Mouse (Mus musculus): ENCODE measurements around the gene 4933405L10Rik. TPM values are rescaled to one million over a fixed set of nuclear protein-coding genes. Genes with fewer than 3 reads are reported as not detected.
A peak's percentile ranks its signal among the peaks of the same experiment; 100 is the strongest.

The 4933405L10Rik gene
- polyA plus RNA-seq, 1 experiment from 2014 or later, result not detected

GRCm38 (mm10) chr8:105702001-105702401 is 5.5 kb upstream of the 4933405L10Rik start:
- no peak for ATAC-seq (ENCODE audit: extremely low read depth, insufficient number of reproducible peaks, low FRiP score, low TSS enrichment)
- 45% methylated on average over 18 of the region's 18 CpGs for WGBS
- H3K9ac ChIP-seq, result peak overlapping the region; percentile 85
- peak overlapping the region; percentile 44; the same call in 1 of the 2 replicates for H3K27ac ChIP-seq (replicated peaks)
- H3K36me3 ChIP-seq, result peaks cover 42% of the 10 kb centered on the region
- H3K27me3 ChIP-seq (replicated peaks), result no peaks in the 10 kb centered on the region
- peak overlapping the region; percentile 84 for H3K4me3 ChIP-seq
- peak overlapping the region; percentile 97 for H3K4me2 ChIP-seq
- no peaks in the 10 kb centered on the region for H3K9me3 ChIP-seq
- H3K4me1 ChIP-seq, result peaks cover 27% of the 10 kb centered on the region

GRCm38 (mm10) chr8:105702731-105703415 is 4.6 kb upstream of the 4933405L10Rik start:
- 90% methylated on average over 24 of the region's 24 CpGs for WGBS
- no peak overlapping the region for H3K9ac ChIP-seq

GRCm38 (mm10) chr8:105704146-105704812 is 3.2 kb upstream of the 4933405L10Rik start:
- 90% methylated on average over 34 of the region's 34 CpGs for WGBS
- peaks cover 20% of the 10 kb centered on the region for H3K36me3 ChIP-seq
- H3K4me3 ChIP-seq, result no peak overlapping the region
- no peak overlapping the region for H3K4me2 ChIP-seq
- no peaks in the 10 kb centered on the region for H3K9me3 ChIP-seq
- no peak overlapping the region for H3K27ac ChIP-seq (replicated peaks)
- H3K9ac ChIP-seq, result no peak overlapping the region
- no peak for ATAC-seq (ENCODE audit: extremely low read depth, insufficient number of reproducible peaks, low FRiP score, low TSS enrichment)
- H3K27me3 ChIP-seq (replicated peaks), result no peaks in the 10 kb centered on the region
- peaks cover 34% of the 10 kb centered on the region for H3K4me1 ChIP-seq

More at GRCm38 (mm10) chr8:105702731-105703415, 4.6 kb upstream of the 4933405L10Rik start:
- Histone ChIP-seq H3K36me3 (peaks cover 33% of the 10 kb centered on the region), H3K4me2 (no peak overlapping the region), H3K4me1 (peaks cover 34% of the 10 kb centered on the region), H3K27me3 (replicated peaks) (no peaks in the 10 kb centered on the region), H3K4me3 (no peak overlapping the region), H3K27ac (replicated peaks) (no peak overlapping the region), H3K9me3 (no peaks in the 10 kb centered on the region)
- no peak for ATAC-seq (ENCODE audit: extremely low read depth, insufficient number of reproducible peaks, low FRiP score, low TSS enrichment)

- Histone ChIP-seq H3K9me3 (no peaks in the 10 kb centered on the region), H3K27ac (replicated peaks) (no peak overlapping the region), H3K4me1 (peaks cover 28% of the 10 kb centered on the region), H3K4me3 (no peak overlapping the region), H3K36me3 (peaks cover 18% of the 10 kb centered on the region), H3K9ac (no peak overlapping the region), H3K4me2 (no peak overlapping the region), H3K27me3 (replicated peaks) (no peaks in the 10 kb centered on the region)
- no peak for ATAC-seq (ENCODE audit: extremely low read depth, insufficient number of reproducible peaks, low FRiP score, low TSS enrichment)
- WGBS, result 85% methylated on average over 6 of the region's 6 CpGs
Measured at GRCm38 (mm10) chr8:105704955-105705354, 2.5 kb upstream of the 4933405L10Rik start.

- H3K9ac ChIP-seq, result peak overlapping the region; percentile 88; the same call in 1 of the 2 replicates
- H3K4me2 ChIP-seq, result peak overlapping the region; percentile 99
- H3K9me3 ChIP-seq, result no peaks in the 10 kb centered on the region
- WGBS, result 82% methylated on average over 12 of the region's 12 CpGs
- H3K27me3 ChIP-seq (replicated peaks), result no peaks in the 10 kb centered on the region
- no peak overlapping the region for H3K4me3 ChIP-seq
- H3K36me3 ChIP-seq, result peaks cover 18% of the 10 kb centered on the region
- ATAC-seq (ENCODE audit: extremely low read depth, insufficient number of reproducible peaks, low FRiP score, low TSS enrichment), result no peak
- H3K4me1 ChIP-seq, result peaks cover 24% of the 10 kb centered on the region
- H3K27ac ChIP-seq (replicated peaks), result no peak overlapping the region
Measured at GRCm38 (mm10) chr8:105706426-105706825, 1.0 kb upstream of the 4933405L10Rik start.

GRCm38 (mm10) chr8:105708675-105709074 is 1.2 kb downstream of the 4933405L10Rik start:
- Histone ChIP-seq H3K27me3 (replicated peaks) (no peaks in the 10 kb centered on the region), H3K27ac (replicated peaks) (no peak overlapping the region), H3K4me3 (no peak overlapping the region), H3K4me2 (no peak overlapping the region), H3K9me3 (no peaks in the 10 kb centered on the region), H3K4me1 (peaks cover 12% of the 10 kb centered on the region), H3K9ac (no peak overlapping the region), H3K36me3 (peaks cover 7% of the 10 kb centered on the region; the same call in 1 of the 2 replicates)
- ATAC-seq (ENCODE audit: extremely low read depth, insufficient number of reproducible peaks, low FRiP score, low TSS enrichment), result no peak
- 87% methylated on average over 8 of the region's 8 CpGs for WGBS

GRCm38 (mm10) chr8:105709317-105709716 is 1.9 kb downstream of the 4933405L10Rik start:
- H3K9ac ChIP-seq, result no peak overlapping the region
- ATAC-seq (ENCODE audit: extremely low read depth, insufficient number of reproducible peaks, low FRiP score, low TSS enrichment), result no peak
- WGBS, result 68% methylated on average over 14 of the region's 14 CpGs

GRCm38 (mm10) chr8:105712286-105712685 is 4.8 kb downstream of the 4933405L10Rik start:
- H3K36me3 ChIP-seq, result peaks cover 10% of the 10 kb centered on the region
- H3K4me2 ChIP-seq, result no peak overlapping the region
- H3K9me3 ChIP-seq, result no peaks in the 10 kb centered on the region
- WGBS, result 84% methylated on average over 3 of the region's 3 CpGs
- no peak overlapping the region for H3K27ac ChIP-seq (replicated peaks)
- H3K27me3 ChIP-seq (replicated peaks), result no peaks in the 10 kb centered on the region
- H3K4me3 ChIP-seq, result no peak overlapping the region
- H3K4me1 ChIP-seq, result peaks cover 4% of the 10 kb centered on the region
- ATAC-seq (ENCODE audit: extremely low read depth, insufficient number of reproducible peaks, low FRiP score, low TSS enrichment), result no peak
- H3K9ac ChIP-seq, result no peak overlapping the region

More at GRCm38 (mm10) chr8:105709317-105709716, 1.9 kb downstream of the 4933405L10Rik start:
- Histone ChIP-seq H3K27me3 (replicated peaks) (no peaks in the 10 kb centered on the region), H3K4me1 (peaks cover 12% of the 10 kb centered on the region), H3K9me3 (no peaks in the 10 kb centered on the region), H3K4me3 (no peak overlapping the region), H3K36me3 (peaks cover under 1% of the 10 kb centered on the region; the same call in 1 of the 2 replicates), H3K27ac (replicated peaks) (no peak overlapping the region), H3K4me2 (no peak overlapping the region)

GRCm38 (mm10) chr8:105714139-105714538 is 6.7 kb downstream of the 4933405L10Rik start:
- WGBS, result 6% methylated on average over 3 of the region's 3 CpGs
- Histone ChIP-seq H3K36me3 (peaks cover 11% of the 10 kb centered on the region), H3K9ac (no peak overlapping the region), H3K4me2 (no peak overlapping the region), H3K4me1 (no peaks in the 10 kb centered on the region), H3K9me3 (no peaks in the 10 kb centered on the region), H3K27me3 (replicated peaks) (no peaks in the 10 kb centered on the region), H3K27ac (replicated peaks) (no peak overlapping the region), H3K4me3 (no peak overlapping the region)
- peak; percentile 43; the same call in 1 of the 2 replicates for ATAC-seq (ENCODE audit: extremely low read depth, insufficient number of reproducible peaks, low FRiP score, low TSS enrichment)

GRCm38 (mm10) chr8:105715042-105715441 is 7.6 kb downstream of the 4933405L10Rik start:
- no peaks in the 10 kb centered on the region for H3K27me3 ChIP-seq (replicated peaks)
- H3K9me3 ChIP-seq, result no peaks in the 10 kb centered on the region
- WGBS, result 63% methylated on average over 6 of the region's 6 CpGs
- no peaks in the 10 kb centered on the region for H3K4me1 ChIP-seq
- H3K36me3 ChIP-seq, result peaks cover 11% of the 10 kb centered on the region
- H3K9ac ChIP-seq, result no peak overlapping the region
- peak overlapping the region; percentile 57 for H3K27ac ChIP-seq (replicated peaks)
- H3K4me2 ChIP-seq, result no peak overlapping the region
- no peak for ATAC-seq (ENCODE audit: extremely low read depth, insufficient number of reproducible peaks, low FRiP score, low TSS enrichment)
- no peak overlapping the region for H3K4me3 ChIP-seq

GRCm38 (mm10) chr8:105716302-105716945 is 9.0 kb downstream of the 4933405L10Rik start:
- Histone ChIP-seq H3K27ac (replicated peaks) (no peak overlapping the region), H3K4me1 (no peaks in the 10 kb centered on the region), H3K4me2 (no peak overlapping the region), H3K36me3 (peaks cover 11% of the 10 kb centered on the region), H3K9ac (no peak overlapping the region), H3K4me3 (no peak overlapping the region), H3K9me3 (no peaks in the 10 kb centered on the region), H3K27me3 (replicated peaks) (no peaks in the 10 kb centered on the region)
- no peak for ATAC-seq (ENCODE audit: extremely low read depth, insufficient number of reproducible peaks, low FRiP score, low TSS enrichment)
- WGBS, result 85% methylated on average over 15 of the region's 15 CpGs

Measured in heart, embryonic 13.5 days (tissue).